Mouse (Mus musculus): ENCODE measurements around the gene Castor1.
A peak's percentile ranks its signal among the peaks of the same experiment; 100 is the strongest.

DNA sequence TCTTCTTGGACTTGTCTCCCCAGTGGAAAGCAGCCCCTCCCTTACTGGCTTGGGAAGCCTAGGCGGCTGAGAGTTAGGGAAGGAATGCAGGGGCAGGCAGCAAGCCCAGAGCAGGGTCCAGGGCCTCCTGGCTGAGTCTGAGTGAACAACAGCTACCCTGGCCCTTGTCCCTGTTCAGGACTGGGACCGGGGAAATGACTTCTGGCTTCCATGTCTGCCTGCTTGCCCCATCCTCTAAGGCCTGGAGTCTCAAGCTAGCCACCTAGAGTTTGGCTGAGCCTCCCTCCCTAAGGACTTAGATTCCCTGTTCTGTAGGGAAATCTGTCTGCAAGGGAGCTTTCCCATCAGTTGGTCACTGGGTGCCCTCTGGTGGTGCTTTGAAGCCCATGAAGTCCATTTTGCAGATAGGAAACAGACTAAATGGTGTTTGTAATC lies 1.3 kb downstream of the Castor1 start:
- TF ChIP-seq POLR2A (IDR thresholded peaks at IDR 0.05; ENCODE audit: low read depth, low read length): no peak
- peak; percentile 97 for TF ChIP-seq CTCF (conservative IDR thresholded peaks at IDR 0.05; ENCODE audit: insufficient read depth, insufficient read length, low read depth, low read length)
